Mouse (Mus musculus): ENCODE results near the gene Sln. TPM values are rescaled to one million over a fixed set of nuclear protein-coding genes. Genes with fewer than 3 reads are reported as not detected.

Gene Sln
- polyA plus RNA-seq, 1 experiment: 84.0 TPM

GRCm38 (mm10) chr9:53838816-53839215 is 11.1 kb upstream of the Sln start:
- Histone ChIP-seq H3K4me3 (replicated peaks; ENCODE audit: extremely low read depth, low read depth, low read length) (no peak overlapping the region), H3K4me1 (ENCODE audit: control insufficient read depth, insufficient read depth, low read length) (no peaks in the 10 kb centered on the region)
- no peak for DNase-seq
- TF ChIP-seq CTCF (IDR thresholded peaks at IDR 0.05; ENCODE audit: insufficient read depth, low read length) (no peak), POLR2A (IDR thresholded peaks at IDR 0.05; ENCODE audit: borderline replicate concordance, extremely low read depth, low read depth, low read length) (no peak)
- WGBS: 62% methylated on average over 8 of the region's 8 CpGs

- WGBS: 65% methylated on average over 8 of the region's 8 CpGs
- no peaks in the 10 kb centered on the region for H3K4me1 ChIP-seq (ENCODE audit: control insufficient read depth, insufficient read depth, low read length)
- TF ChIP-seq CTCF (IDR thresholded peaks at IDR 0.05; ENCODE audit: insufficient read depth, low read length) (no peak), POLR2A (IDR thresholded peaks at IDR 0.05; ENCODE audit: borderline replicate concordance, extremely low read depth, low read depth, low read length) (no peak)
- no peak for DNase-seq
- H3K4me3 ChIP-seq (replicated peaks; ENCODE audit: extremely low read depth, low read depth, low read length): no peak overlapping the region
Observed at GRCm38 (mm10) chr9:53848548-53848947, 1.4 kb upstream of the Sln start.

GRCm38 (mm10) chr9:53852158-53852557 is 2.2 kb downstream of the Sln start:
- TF ChIP-seq CTCF (IDR thresholded peaks at IDR 0.05; ENCODE audit: insufficient read depth, low read length) (no peak), POLR2A (IDR thresholded peaks at IDR 0.05; ENCODE audit: borderline replicate concordance, extremely low read depth, low read depth, low read length) (no peak)
- no peak for DNase-seq
- WGBS: 65% methylated on average over 4 of the region's 4 CpGs
- no peak overlapping the region for H3K4me3 ChIP-seq (replicated peaks; ENCODE audit: extremely low read depth, low read depth, low read length)
- H3K4me1 ChIP-seq (ENCODE audit: control insufficient read depth, insufficient read depth, low read length): no peaks in the 10 kb centered on the region

DNA sequence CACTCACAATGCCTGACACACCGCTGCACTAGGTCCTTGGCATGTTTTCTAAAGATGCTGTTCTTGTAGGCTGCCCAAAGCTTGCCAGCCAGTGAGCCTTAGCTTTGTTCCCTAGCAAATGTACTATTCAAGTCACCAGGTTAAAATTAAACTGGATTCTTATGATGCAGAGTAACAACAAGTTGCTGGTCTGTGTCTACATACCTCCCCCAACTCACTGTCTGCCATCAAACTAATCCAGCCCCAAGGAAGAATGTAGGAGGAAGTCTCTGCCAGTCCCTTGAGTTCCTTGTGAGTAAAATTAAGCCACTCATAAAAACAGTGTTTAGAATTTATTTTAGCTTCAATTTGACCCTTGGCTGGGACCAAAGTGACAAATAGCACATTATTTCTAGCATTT is 3.7 kb downstream of the Sln start:
- no peak for DNase-seq
- TF ChIP-seq CTCF (IDR thresholded peaks at IDR 0.05; ENCODE audit: insufficient read depth, low read length) (no peak), POLR2A (IDR thresholded peaks at IDR 0.05; ENCODE audit: borderline replicate concordance, extremely low read depth, low read depth, low read length) (no peak)
- WGBS: 66% methylated on average over 1 of the region's 1 CpGs

DNA sequence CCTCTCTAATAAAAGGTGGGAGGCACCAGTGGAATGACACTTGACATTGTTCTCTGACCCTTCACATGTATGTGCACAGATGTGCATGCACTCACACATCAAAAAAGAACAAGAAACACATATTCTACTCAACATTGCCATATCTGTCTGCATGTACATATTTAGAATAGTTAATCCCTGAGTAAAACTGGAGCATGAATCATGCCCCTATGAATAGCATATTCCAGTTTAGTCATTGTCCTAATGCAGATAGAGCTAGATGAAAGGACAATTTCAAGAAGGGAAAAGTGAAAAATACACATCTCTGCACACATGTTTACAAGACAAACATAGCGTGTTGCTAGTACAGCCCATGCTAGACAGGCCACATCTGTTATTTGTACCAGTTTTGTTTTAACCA is 4.6 kb downstream of the Sln start:
- 79% methylated on average over 1 of the region's 1 CpGs for WGBS
- no peak overlapping the region for H3K4me3 ChIP-seq (replicated peaks; ENCODE audit: extremely low read depth, low read depth, low read length)

More for the DNA sequence above, 3.7 kb downstream of the Sln start:
- H3K4me3 ChIP-seq (replicated peaks; ENCODE audit: extremely low read depth, low read depth, low read length): no peak overlapping the region
- H3K4me1 ChIP-seq (ENCODE audit: control insufficient read depth, insufficient read depth, low read length): no peaks in the 10 kb centered on the region

DNA sequence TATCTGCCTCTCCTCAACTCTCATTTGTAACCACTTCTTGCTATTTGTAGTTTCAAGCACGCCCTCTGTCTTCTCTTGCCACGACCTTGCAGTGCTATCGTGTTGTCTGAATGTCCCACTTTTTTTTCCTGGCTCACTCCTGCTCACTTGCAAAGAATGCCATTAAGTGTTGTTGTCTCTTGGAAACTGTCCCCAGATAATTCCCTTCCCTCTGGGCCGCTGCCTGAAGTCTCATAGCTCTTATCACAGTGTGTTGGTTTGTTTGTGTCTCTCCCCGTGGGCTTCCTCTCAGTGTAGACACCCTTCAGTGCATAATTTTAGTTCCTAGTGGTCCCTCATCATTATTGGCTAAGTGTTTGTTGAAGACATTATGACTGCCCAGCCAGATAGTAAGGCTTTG is 7.9 kb downstream of the Sln start:
- TF ChIP-seq POLR2A (IDR thresholded peaks at IDR 0.05; ENCODE audit: borderline replicate concordance, extremely low read depth, low read depth, low read length): no peak
- no peak for TF ChIP-seq CTCF (IDR thresholded peaks at IDR 0.05; ENCODE audit: insufficient read depth, low read length)
- DNase-seq: no peak
- Histone ChIP-seq H3K4me1 (ENCODE audit: control insufficient read depth, insufficient read depth, low read length) (no peaks in the 10 kb centered on the region), H3K4me3 (replicated peaks; ENCODE audit: extremely low read depth, low read depth, low read length) (no peak overlapping the region)
- WGBS: 40% methylated on average over 5 of the region's 5 CpGs

More for the DNA sequence above, 4.6 kb downstream of the Sln start:
- no peak for DNase-seq
- TF ChIP-seq POLR2A (IDR thresholded peaks at IDR 0.05; ENCODE audit: borderline replicate concordance, extremely low read depth, low read depth, low read length): no peak
- no peak for TF ChIP-seq CTCF (IDR thresholded peaks at IDR 0.05; ENCODE audit: insufficient read depth, low read length)
- H3K4me1 ChIP-seq (ENCODE audit: control insufficient read depth, insufficient read depth, low read length): no peaks in the 10 kb centered on the region

DNA sequence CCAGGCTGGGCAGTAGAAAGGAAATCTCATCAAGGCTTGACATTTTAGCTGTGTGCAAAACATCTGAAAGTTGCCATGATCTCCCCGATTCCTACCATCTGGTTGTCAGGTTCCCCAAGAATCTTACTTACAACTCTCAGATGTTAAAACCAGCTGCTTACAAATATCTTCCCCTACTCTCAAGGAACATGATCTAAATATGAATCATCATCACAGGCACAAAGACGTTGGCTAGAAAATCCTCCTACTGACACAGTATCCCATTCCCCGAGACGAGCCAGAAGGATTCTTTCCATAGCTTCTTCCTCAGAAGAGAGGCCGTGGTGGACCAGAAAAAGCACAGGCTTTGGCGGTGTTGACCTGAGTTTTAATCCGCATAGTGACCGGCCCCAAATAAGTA is 23.3 kb downstream of the Sln start:
- Histone ChIP-seq H3K4me3 (replicated peaks; ENCODE audit: extremely low read depth, low read depth, low read length) (no peak overlapping the region), H3K4me1 (ENCODE audit: control insufficient read depth, insufficient read depth, low read length) (no peaks in the 10 kb centered on the region)
- TF ChIP-seq POLR2A (IDR thresholded peaks at IDR 0.05; ENCODE audit: borderline replicate concordance, extremely low read depth, low read depth, low read length) (no peak), CTCF (IDR thresholded peaks at IDR 0.05; ENCODE audit: insufficient read depth, low read length) (no peak)
- no peak for DNase-seq
- 89% methylated on average over 8 of the region's 8 CpGs for WGBS

DNA sequence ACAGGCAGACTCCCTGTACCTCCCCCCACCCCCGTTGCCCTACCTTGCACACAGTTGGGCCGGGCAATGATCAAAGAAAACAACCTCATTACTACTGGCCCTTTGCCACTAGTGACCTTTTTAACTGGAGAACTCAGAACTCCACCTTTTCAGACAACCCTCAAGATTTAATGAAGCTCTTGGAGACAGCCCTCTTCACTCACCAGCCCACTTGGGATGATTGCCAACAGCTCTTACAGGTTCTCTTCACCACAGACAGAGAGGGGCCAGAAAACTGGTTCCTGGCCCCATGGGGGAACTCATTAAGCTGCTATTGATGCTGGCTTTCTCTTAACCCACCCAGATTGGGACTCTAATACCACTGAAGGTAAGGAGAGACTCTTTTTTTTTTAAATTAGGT is 27.5 kb downstream of the Sln start:
- no peak for DNase-seq
- Histone ChIP-seq H3K4me3 (replicated peaks; ENCODE audit: extremely low read depth, low read depth, low read length) (no peak overlapping the region), H3K4me1 (ENCODE audit: control insufficient read depth, insufficient read depth, low read length) (no peaks in the 10 kb centered on the region)
- WGBS: 34% methylated on average over 2 of the region's 2 CpGs
- TF ChIP-seq POLR2A (IDR thresholded peaks at IDR 0.05; ENCODE audit: borderline replicate concordance, extremely low read depth, low read depth, low read length) (no peak), CTCF (IDR thresholded peaks at IDR 0.05; ENCODE audit: insufficient read depth, low read length) (no peak)

DNA sequence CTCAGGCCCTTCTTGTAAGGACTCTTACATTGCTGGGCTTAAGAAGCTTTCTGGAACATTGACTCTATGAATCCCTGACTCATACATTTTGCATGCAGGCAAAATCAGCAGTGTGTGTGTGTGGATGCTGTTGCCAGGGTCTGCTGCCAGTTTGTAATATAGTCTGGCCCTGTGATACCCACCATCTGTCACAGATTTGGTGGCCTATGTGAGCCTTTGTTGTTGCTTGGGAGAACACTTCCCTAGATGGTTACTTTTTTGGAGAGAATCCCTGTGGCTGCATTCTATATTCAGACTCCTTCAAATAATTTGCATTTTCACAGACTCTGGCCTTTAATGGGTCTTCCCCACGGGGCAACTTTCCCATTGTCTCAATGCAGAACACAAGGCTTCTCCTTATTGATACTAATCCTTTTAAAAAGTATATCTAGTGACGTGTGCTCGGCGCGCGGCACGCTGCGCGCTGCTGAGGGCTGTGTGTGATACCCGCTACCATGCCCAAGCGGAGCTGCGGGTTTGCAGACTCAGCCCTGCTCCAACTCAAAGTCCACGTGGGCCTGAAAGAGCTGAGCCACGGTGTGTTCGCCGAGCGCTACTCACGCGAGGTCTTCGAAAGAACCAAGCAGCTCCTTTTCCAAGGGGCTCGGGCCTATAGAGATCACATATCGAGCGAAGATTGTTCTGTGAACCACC is 33.8 kb downstream of the Sln start:
- WGBS: 94% methylated on average over 23 of the region's 23 CpGs
- no peaks in the 10 kb centered on the region for H3K4me1 ChIP-seq (ENCODE audit: control insufficient read depth, insufficient read depth, low read length)
- no peak for DNase-seq
- TF ChIP-seq CTCF (IDR thresholded peaks at IDR 0.05; ENCODE audit: insufficient read depth, low read length) (no peak), POLR2A (IDR thresholded peaks at IDR 0.05; ENCODE audit: borderline replicate concordance, extremely low read depth, low read depth, low read length) (no peak)
- H3K4me3 ChIP-seq (replicated peaks; ENCODE audit: extremely low read depth, low read depth, low read length): no peak overlapping the region

DNA sequence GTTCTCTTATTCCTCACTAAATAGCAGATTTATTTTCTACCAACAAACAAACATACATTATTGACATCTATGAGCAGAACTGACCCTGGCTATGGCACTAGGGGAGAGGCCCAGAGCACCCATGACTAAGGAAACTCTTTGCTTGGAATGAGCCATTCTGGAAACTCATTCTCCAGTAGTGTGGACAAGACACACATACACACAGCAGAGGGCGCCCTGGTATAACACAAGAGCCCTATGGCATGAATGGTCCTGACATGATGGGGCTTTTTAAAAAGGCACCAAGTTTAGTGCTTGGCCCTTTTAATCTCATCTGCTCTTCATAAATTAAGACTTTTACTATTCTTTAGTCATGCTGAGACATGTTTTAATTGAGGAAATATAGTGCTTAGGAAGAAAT is 40.1 kb downstream of the Sln start:
- Histone ChIP-seq H3K4me3 (replicated peaks; ENCODE audit: extremely low read depth, low read depth, low read length) (no peak overlapping the region), H3K4me1 (ENCODE audit: control insufficient read depth, insufficient read depth, low read length) (no peaks in the 10 kb centered on the region)
- TF ChIP-seq POLR2A (IDR thresholded peaks at IDR 0.05; ENCODE audit: borderline replicate concordance, extremely low read depth, low read depth, low read length): no peak
- TF ChIP-seq CTCF (IDR thresholded peaks at IDR 0.05; ENCODE audit: insufficient read depth, low read length): no peak
- no peak for DNase-seq
- WGBS: 8% methylated on average over 1 of the region's 1 CpGs

Measured in lung, adult 2 months (tissue).